ENCODE assay signal across 10 mouse cellular contexts in the genomic region with DNA sequence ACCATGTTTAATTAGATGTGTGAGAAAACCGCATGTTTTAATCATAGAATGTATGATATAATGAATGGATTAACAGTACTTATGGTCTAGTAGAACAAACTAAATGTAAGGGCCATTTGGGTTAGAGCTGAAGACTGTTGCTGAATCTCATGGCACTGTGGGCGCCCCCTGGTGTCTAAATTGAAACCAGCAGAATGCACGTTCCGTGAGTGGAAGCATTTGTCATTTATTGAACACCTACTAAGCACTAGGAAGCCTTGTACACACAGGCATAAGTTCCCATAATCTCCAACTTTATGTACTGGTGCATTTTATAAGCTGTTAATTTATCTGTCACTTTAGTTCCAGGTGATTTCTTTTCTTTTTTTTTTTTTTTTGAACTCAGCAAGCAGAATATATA. TPM values are rescaled to one million over a fixed set of nuclear protein-coding genes. Genes with fewer than 3 reads are reported as not detected.
DNase-seq lines count a peak whose midpoint lies in the region; ATAC-seq and TF ChIP-seq lines count a peak whose summit lies in the region.
"Had no signal": no experiment of that assay in that cellular context is flagged by ENCODE, and none has a peak within 500 bp of the region (broad histone marks: within the 10 kb centered on the region; RNA-seq: fewer than 3 reads in every experiment).

No protein-coding gene starts in this region.

- H3K4me3 ChIP-seq in hindbrain, embryonic 11.5 days (ENCODE audit: low read depth, low read length), result no peak overlapping the region
- no peak overlapping the region for H3K4me3 ChIP-seq in hindbrain, embryonic 12.5 days
- H3K4me3 ChIP-seq in ES-E14 (ENCODE audit: insufficient read depth in 1 of 2, low read depth in 1 of 2, low read length in 2 of 2, poor library complexity in 1 of 2, severe bottlenecking in 1 of 2), result no peak overlapping the region
- H3K4me3 ChIP-seq: embryonic facial prominence, embryonic 13.5 days; lung, embryonic 15.5 days had no signal

- H3K27ac ChIP-seq in hindbrain, embryonic 11.5 days (ENCODE audit: low read depth, low read length), result no peak overlapping the region
- no peak overlapping the region for H3K27ac ChIP-seq in hindbrain, embryonic 12.5 days
- no peak overlapping the region for H3K27ac ChIP-seq in ES-E14 (ENCODE audit: insufficient read depth, low read depth, low read length, poor library complexity, severe bottlenecking)
- H3K27ac ChIP-seq: embryonic facial prominence, embryonic 13.5 days; lung, embryonic 15.5 days had no signal

- ATAC-seq in hindbrain, embryonic 11.5 days (ENCODE audit: low FRiP score), result no peak
- no peak for ATAC-seq in hindbrain, embryonic 12.5 days (ENCODE audit: low FRiP score)
- peak; percentile 88 for ATAC-seq in megakaryocyte, adult 5-6 weeks (ENCODE audit: poor library complexity, severe bottlenecking)

- WGBS in hindbrain, embryonic 11.5 days, result 43% methylated on average over 4 of the region's 4 CpGs
- WGBS in hindbrain, embryonic 12.5 days, result 44% methylated on average over 4 of the region's 4 CpGs

- DNase-seq in hindbrain, embryonic 11.5 days (ENCODE audit: low spot score), result peak; percentile 56
- DNase-seq in ES-E14 (ENCODE audit: low read depth, low spot score), result peak; percentile 47
- DNase-seq in c-Kit-positive CD71-positive TER-119-negative erythroid progenitor cells, embryonic 14.5 days (ENCODE audit: low read depth), result peak; percentile 75
- DNase-seq in forelimb bud, embryonic 11.5 days (ENCODE audit: low read depth, low spot score), result peak; percentile 28
- peak; percentile 29 for DNase-seq in layer of hippocampus, adult 9-11 months
- peak; percentile 78 for DNase-seq in testis, postnatal 10 days (ENCODE audit: low spot score)

- no peaks in the 10 kb centered on the region for H3K4me1 ChIP-seq in hindbrain, embryonic 11.5 days (replicated peaks; ENCODE audit: control insufficient read depth, insufficient read depth, low read length)
- no peaks in the 10 kb centered on the region for H3K4me1 ChIP-seq in hindbrain, embryonic 12.5 days
- no peaks in the 10 kb centered on the region for H3K4me1 ChIP-seq in ES-E14 (ENCODE audit: control insufficient read depth in 2 of 2, insufficient read depth in 2 of 2, low read length in 2 of 2, poor library complexity in 1 of 2)
- H3K4me1 ChIP-seq: embryonic facial prominence, embryonic 13.5 days; lung, embryonic 15.5 days had no signal

- no peaks in the 10 kb centered on the region for H3K27me3 ChIP-seq in hindbrain, embryonic 11.5 days (ENCODE audit: control insufficient read depth, insufficient read depth, low read length)
- H3K27me3 ChIP-seq in hindbrain, embryonic 12.5 days, result no peaks in the 10 kb centered on the region
- H3K27me3 ChIP-seq: embryonic facial prominence, embryonic 13.5 days; lung, embryonic 15.5 days had no signal

- no peaks in the 10 kb centered on the region for H3K9me3 ChIP-seq in hindbrain, embryonic 11.5 days (ENCODE audit: control insufficient read depth, low read length)
- no peaks in the 10 kb centered on the region for H3K9me3 ChIP-seq in hindbrain, embryonic 12.5 days (replicated peaks)
- no peaks in the 10 kb centered on the region for H3K9me3 ChIP-seq in ES-E14 (ENCODE audit: control insufficient read depth, insufficient read depth, low read depth, low read length)
- H3K9me3 ChIP-seq: embryonic facial prominence, embryonic 13.5 days; lung, embryonic 15.5 days had no signal

- in situ Hi-C loops in ES-E14 (cut with MboI; ENCODE audit: low sequenced_read_pairs in 2 of 2, unreplicated experiment in 2 of 2), result loop anchor here in 1 of 2 experiments (25.0 kb wide), 1 partner anchor 303 kb away; no protein-coding TSS in a partner anchor

- no peak overlapping the region for H3K4me2 ChIP-seq in hindbrain, embryonic 11.5 days (replicated peaks; ENCODE audit: low read depth, low read length)
- H3K4me2 ChIP-seq in hindbrain, embryonic 12.5 days (replicated peaks), result no peak overlapping the region
- H3K4me2 ChIP-seq: embryonic facial prominence, embryonic 13.5 days; lung, embryonic 15.5 days had no signal

- H3K36me3 ChIP-seq in hindbrain, embryonic 11.5 days (ENCODE audit: control insufficient read depth, insufficient read depth, low read length), result no peaks in the 10 kb centered on the region
- H3K36me3 ChIP-seq in hindbrain, embryonic 12.5 days, result no peaks in the 10 kb centered on the region
- no peaks in the 10 kb centered on the region for H3K36me3 ChIP-seq in ES-E14 (ENCODE audit: control insufficient read depth, insufficient read depth, low read length, poor library complexity, severe bottlenecking)
- H3K36me3 ChIP-seq: embryonic facial prominence, embryonic 13.5 days; lung, embryonic 15.5 days had no signal

- H3K9ac ChIP-seq in hindbrain, embryonic 11.5 days (ENCODE audit: low read depth, low read length), result no peak overlapping the region
- H3K9ac ChIP-seq in hindbrain, embryonic 12.5 days, result no peak overlapping the region
- H3K9ac ChIP-seq in ES-E14 (ENCODE audit: insufficient read depth, low read depth, low read length, poor library complexity, severe bottlenecking), result no peak overlapping the region
- H3K9ac ChIP-seq: embryonic facial prominence, embryonic 13.5 days; lung, embryonic 15.5 days had no signal

TF ChIP-seq in ES-E14, 5 proteins besides CTCF, POLR2A, EP300 and RAD21:
- TF ChIP-seq ZC3H11A (IDR thresholded peaks at IDR 0.05; ENCODE audit: borderline replicate concordance, low read depth, low read length) (peak; percentile 45; the same call in 1 of the 2 replicates), HCFC1 (IDR thresholded peaks at IDR 0.05; ENCODE audit: borderline replicate concordance, insufficient read depth, low read length) (no peak)

RNA-seq across cellular contexts. Expression of a gene that starts 10.4 kb away (rescaled TPM):
- polyA plus RNA-seq in hindbrain, embryonic 11.5 days (2014; fragmentation: Nextera tagmentation; extraction: Ambion mirVana), result 8.3 and 9.0 TPM in 2 replicates
- polyA plus RNA-seq in hindbrain, embryonic 12.5 days (2016; fragmentation: Nextera tagmentation; extraction: Ambion mirVana), result 5.4 and 7.2 TPM in 2 replicates
- total RNA-seq in ES-E14 (2012; rRNA removed), result 0.48 and 1.2 TPM in 2 replicates
- total RNA-seq in megakaryocyte, adult 5-6 weeks (2015), result 208 and 212 TPM in 2 replicates
- 170 and 201 TPM in 2 replicates for total RNA-seq in megakaryocyte, adult 5-6 weeks (2017)

Comparison
In these comparisons a context has a peak if more than half of its experiments do, and no peak if none do; other contexts are left out.
1. DNase-seq: peak in every context shown above with its lines; median percentile 78 in testis, postnatal 10 days; 75 in c-Kit-positive CD71-positive TER-119-negative erythroid progenitor cells, embryonic 14.5 days; 56 in hindbrain, embryonic 11.5 days; 47 in ES-E14; 29 in layer of hippocampus, adult 9-11 months; 28 in forelimb bud, embryonic 11.5 days.
2. RNA of a gene that starts 10.4 kb away (total RNA-seq): 170 to 212 TPM in megakaryocyte, adult 5-6 weeks; 0.48 to 1.2 TPM in ES-E14; every median in the first group is over 10 times any median in the second.